Mouse (Mus musculus): ENCODE data around the gene Ppil2. TPM values are rescaled to one million over a fixed set of nuclear protein-coding genes. Genes with fewer than 3 reads are reported as not detected.

Gene Ppil2
- 93.7 and 98.4 TPM in 2 replicates for total RNA-seq (2014; rRNA removed)
- 102 and 106 TPM in 2 replicates for polyA plus RNA-seq (2015; fragmentation: Nextera tagmentation; extraction: Ambion mirVana)

- peak; percentile 90 for DNase-seq (ENCODE audit: low spot score)
- peak within 1 kb of the TSS; percentile 85 for H3K4me3 ChIP-seq (ENCODE audit: low read length)
Observed at GRCm38 (mm10) chr16:17110771-17111743, at the start of gene Ppil2. TSS of gene Ppil2 (minus strand) at chr16:17111257.

GRCm38 (mm10) chr16:17154346-17154745, 43.3 kb upstream of the Ppil2 start:
- TF ChIP-seq CTCF (IDR thresholded peaks at IDR 0.05; ENCODE audit: low read depth), result no peak
- Histone ChIP-seq H3K4me1 (ENCODE audit: insufficient read depth, low read length) (no peaks in the 10 kb centered on the region), H3K9me3 (ENCODE audit: low read length) (no peaks in the 10 kb centered on the region), H3K36me3 (ENCODE audit: insufficient read depth, low read length) (peaks cover 32% of the 10 kb centered on the region), H3K4me3 (ENCODE audit: low read length) (no peak overlapping the region), H3K27me3 (ENCODE audit: insufficient read depth, low read length) (no peaks in the 10 kb centered on the region), H3K4me2 (ENCODE audit: low read depth, low read length) (no peak overlapping the region), H3K27ac (no peak overlapping the region), H3K9ac (replicated peaks; ENCODE audit: low read length) (no peak overlapping the region)
- WGBS, result 93% methylated on average over 2 of the region's 2 CpGs
- DNase-seq (ENCODE audit: low spot score), result no peak
- no peak for ATAC-seq

More at GRCm38 (mm10) chr16:17110771-17111743, at the start of gene Ppil2:
- H3K27ac ChIP-seq, result peak within 1 kb of the TSS; percentile 37; the same call in 1 of the 2 replicates
- peak; percentile 87 for ATAC-seq
- no peaks in the 10 kb centered on the region for H3K9me3 ChIP-seq (ENCODE audit: low read length)
- H3K4me1 ChIP-seq (ENCODE audit: insufficient read depth, low read length), result peaks cover 5% of the 10 kb centered on the region
- H3K27me3 ChIP-seq (ENCODE audit: insufficient read depth, low read length), result no peaks in the 10 kb centered on the region
- H3K4me2 ChIP-seq (ENCODE audit: low read depth, low read length), result peak within 1 kb of the TSS; percentile 79
- WGBS, result 8% methylated on average over 37 of the region's 38 CpGs
- peaks cover 13% of the 10 kb centered on the region for H3K36me3 ChIP-seq (ENCODE audit: insufficient read depth, low read length)
- TF ChIP-seq CTCF (IDR thresholded peaks at IDR 0.05; ENCODE audit: low read depth), result no peak
- H3K9ac ChIP-seq (replicated peaks; ENCODE audit: low read length), result peak within 1 kb of the TSS; percentile 74

- Histone ChIP-seq H3K9me3 (ENCODE audit: low read length) (no peaks in the 10 kb centered on the region), H3K4me2 (ENCODE audit: low read depth, low read length) (no peak overlapping the region), H3K36me3 (ENCODE audit: insufficient read depth, low read length) (peaks cover 18% of the 10 kb centered on the region), H3K4me3 (ENCODE audit: low read length) (no peak overlapping the region), H3K9ac (replicated peaks; ENCODE audit: low read length) (no peak overlapping the region), H3K27ac (no peak overlapping the region), H3K27me3 (ENCODE audit: insufficient read depth, low read length) (no peaks in the 10 kb centered on the region), H3K4me1 (ENCODE audit: insufficient read depth, low read length) (peaks cover 5% of the 10 kb centered on the region; the same call in 1 of the 2 replicates)
- 96% methylated on average over 4 of the region's 4 CpGs for WGBS
- DNase-seq (ENCODE audit: low spot score) (no peak), ATAC-seq (no peak)
- TF ChIP-seq CTCF (IDR thresholded peaks at IDR 0.05; ENCODE audit: low read depth), result no peak
Observed at GRCm38 (mm10) chr16:17151874-17152273, 40.8 kb upstream of the Ppil2 start.

- Histone ChIP-seq H3K9me3 (ENCODE audit: low read length) (no peaks in the 10 kb centered on the region), H3K9ac (replicated peaks; ENCODE audit: low read length) (no peak overlapping the region), H3K27ac (no peak overlapping the region), H3K4me3 (ENCODE audit: low read length) (no peak overlapping the region), H3K4me2 (ENCODE audit: low read depth, low read length) (no peak overlapping the region), H3K27me3 (ENCODE audit: insufficient read depth, low read length) (no peaks in the 10 kb centered on the region), H3K4me1 (ENCODE audit: insufficient read depth, low read length) (peaks cover 5% of the 10 kb centered on the region; the same call in 1 of the 2 replicates), H3K36me3 (ENCODE audit: insufficient read depth, low read length) (peaks cover 18% of the 10 kb centered on the region)
- ATAC-seq (no peak), DNase-seq (ENCODE audit: low spot score) (no peak)
- no peak for TF ChIP-seq CTCF (IDR thresholded peaks at IDR 0.05; ENCODE audit: low read depth)
- WGBS, result 89% methylated on average over 7 of the region's 7 CpGs
Observed at GRCm38 (mm10) chr16:17150520-17151258, 39.6 kb upstream of the Ppil2 start.

- ATAC-seq (peak; percentile 13; the same call in 1 of the 2 replicates), DNase-seq (ENCODE audit: low spot score) (peak; percentile 18)
- Histone ChIP-seq H3K9ac (replicated peaks; ENCODE audit: low read length) (peak overlapping the region; percentile 63; the same call in 1 of the 2 replicates), H3K4me2 (ENCODE audit: low read depth, low read length) (peak overlapping the region; percentile 92), H3K4me3 (ENCODE audit: low read length) (peak overlapping the region; percentile 64), H3K36me3 (ENCODE audit: insufficient read depth, low read length) (peaks cover 12% of the 10 kb centered on the region), H3K4me1 (ENCODE audit: insufficient read depth, low read length) (peaks cover 5% of the 10 kb centered on the region; the same call in 1 of the 2 replicates), H3K9me3 (ENCODE audit: low read length) (no peaks in the 10 kb centered on the region), H3K27me3 (ENCODE audit: insufficient read depth, low read length) (no peaks in the 10 kb centered on the region), H3K27ac (no peak overlapping the region)
- 7% methylated on average over 16 of the region's 16 CpGs for WGBS
- TF ChIP-seq CTCF (IDR thresholded peaks at IDR 0.05; ENCODE audit: low read depth), result peak; percentile 41; the same call in 1 of the 2 replicates
Observed at GRCm38 (mm10) chr16:17148084-17148483, 37.0 kb upstream of the Ppil2 start.

GRCm38 (mm10) chr16:17147391-17147929, 36.4 kb upstream of the Ppil2 start:
- DNase-seq (ENCODE audit: low spot score) (peak; percentile 64), ATAC-seq (peak; percentile 69)
- H3K4me2 ChIP-seq (ENCODE audit: low read depth, low read length), result peak overlapping the region; percentile 92
- peak overlapping the region; percentile 64 for H3K4me3 ChIP-seq (ENCODE audit: low read length)
- under 1% methylated on average over 41 of the region's 41 CpGs for WGBS
- H3K36me3 ChIP-seq (ENCODE audit: insufficient read depth, low read length), result peaks cover 6% of the 10 kb centered on the region; the same call in 1 of the 2 replicates
- peaks cover 5% of the 10 kb centered on the region; the same call in 1 of the 2 replicates for H3K4me1 ChIP-seq (ENCODE audit: insufficient read depth, low read length)
- H3K9ac ChIP-seq (replicated peaks; ENCODE audit: low read length), result peak overlapping the region; percentile 63
- TF ChIP-seq CTCF (IDR thresholded peaks at IDR 0.05; ENCODE audit: low read depth), result no peak
- no peaks in the 10 kb centered on the region for H3K9me3 ChIP-seq (ENCODE audit: low read length)
- peak overlapping the region; percentile 74 for H3K27ac ChIP-seq
- no peaks in the 10 kb centered on the region for H3K27me3 ChIP-seq (ENCODE audit: insufficient read depth, low read length)

All from hindbrain, postnatal 0 days (tissue).